Mouse (Mus musculus) forebrain, embryonic 16.5 days (tissue): ENCODE data around the gene Tmem50a. TPM values are rescaled to one million over a fixed set of nuclear protein-coding genes. Genes with fewer than 3 reads are reported as not detected.

ENCODE experiments used
- ATAC-seq: fragments of 200-750 bp; cut with Nextera tagmentation; 2 replicates; pipeline ENCODE4 v1.8.0; 2017; ENCODE audit warnings: mild to moderate bottlenecking, moderate library complexity
- H3K27ac ChIP-seq: fragments of 300-500 bp; sonication (generic); 2 replicates; pipeline ENCODE4 v1.5.1; 2014; ENCODE audit warnings: low read length, control low read depth
- H3K27me3 ChIP-seq: fragments of 300-500 bp; sonication (generic); replicated peaks from 2 replicates; pipeline ENCODE4 v1.6.1; 2014; ENCODE audit warnings: low read length; ENCODE audit not compliant: control insufficient read depth, insufficient read depth
- H3K36me3 ChIP-seq: fragments of 300-500 bp; sonication (generic); 2 replicates; pipeline ENCODE4 v1.6.1; 2014; ENCODE audit not compliant: control insufficient read depth, insufficient read depth
- H3K4me1 ChIP-seq: fragments of 300-500 bp; sonication (generic); replicated peaks from 2 replicates; pipeline ENCODE4 v1.6.1; 2014; ENCODE audit warnings: low read length; ENCODE audit not compliant: control insufficient read depth, insufficient read depth
- H3K4me2 ChIP-seq: fragments of 300-500 bp; sonication (generic); 2 replicates; pipeline ENCODE4 v1.6.1; 2014; ENCODE audit warnings: mild to moderate bottlenecking, low read length, control low read depth
- H3K4me3 ChIP-seq: fragments of 300-500 bp; sonication (generic); replicated peaks from 2 replicates; pipeline ENCODE4 v1.5.1; 2014; ENCODE audit warnings: mild to moderate bottlenecking, low read length, control low read depth
- H3K9ac ChIP-seq: fragments of 300-500 bp; sonication (generic); replicated peaks from 2 replicates; pipeline ENCODE4 v1.6.1; 2014; ENCODE audit warnings: low read depth, low read length, control low read depth
- H3K9me3 ChIP-seq: fragments of 300-500 bp; sonication (generic); 2 replicates; pipeline ENCODE4 v1.6.1; 2016; ENCODE audit warnings: low read length; ENCODE audit not compliant: control insufficient read depth
- WGBS: fragments of 180-500 bp; shearing (Covaris S2); extraction: QIAGEN DNeasy Blood & Tissue Kit; methylation state at CpG from one replicate; pipeline ENCODE4 v1.1.7; 2014; 5-methylcytosine and 5-hydroxymethylcytosine counted together
- polyA plus RNA-seq: library from polyadenylated mRNA; unstranded; fragments of >200 nt; fragmentation: Nextera tagmentation; extraction: Ambion mirVana; gene quantifications from 2 replicates; pipeline ENCODE4 v1.2.1, GENCODE M21; 2015

Gene Tmem50a
- polyA plus RNA-seq, 1 experiment from 2014 or later, result 205 TPM

GRCm38 (mm10) chr4:134851236-134851635, 63.6 kb downstream of the Tmem50a start:
- Histone ChIP-seq H3K9ac (peak overlapping the region; percentile 100), H3K4me1 (peaks cover 20% of the 10 kb centered on the region), H3K4me3 (peak overlapping the region; percentile 96), H3K27ac (no peak overlapping the region), H3K27me3 (0 out of 2 replicates have a peak, but pooled peaks cover 9% of the 10 kb centered on the region), H3K36me3 (no peaks in the 10 kb centered on the region), H3K9me3 (no peaks in the 10 kb centered on the region), H3K4me2 (peak overlapping the region; percentile 76)
- no peak for ATAC-seq
- WGBS, result 26% methylated on average over 2 of the region's 2 CpGs

GRCm38 (mm10) chr4:134850551-134850950, 64.3 kb downstream of the Tmem50a start:
- ATAC-seq, result no peak
- WGBS, result 60% methylated on average over 4 of the region's 4 CpGs

More at GRCm38 (mm10) chr4:134850551-134850950, 64.3 kb downstream of the Tmem50a start:
- H3K4me3 ChIP-seq, result peak overlapping the region; percentile 21
- no peak overlapping the region for H3K9ac ChIP-seq
- H3K4me2 ChIP-seq, result peak overlapping the region; percentile 76
- no peaks in the 10 kb centered on the region for H3K36me3 ChIP-seq
- no peaks in the 10 kb centered on the region for H3K9me3 ChIP-seq
- H3K27me3 ChIP-seq, result 0 out of 2 replicates have a peak, but pooled peaks cover 5% of the 10 kb centered on the region
- peaks cover 20% of the 10 kb centered on the region for H3K4me1 ChIP-seq
- H3K27ac ChIP-seq, result no peak overlapping the region

Other genes starting within 250 kb of the Tmem50a start
- 2.3 and 2.9 TPM in 2 replicates for gene Man1c1, start 210.7 kb downstream of the Tmem50a start, polyA plus RNA-seq
- 2.9 and 3.3 TPM in 2 replicates for gene Ldlrap1, start 147.0 kb downstream of the Tmem50a start, polyA plus RNA-seq
- gene Maco1, start 61.7 kb downstream of the Tmem50a start, polyA plus RNA-seq, result 98.7 and 104 TPM in 2 replicates
- gene Rhd, start 50.5 kb downstream of the Tmem50a start, polyA plus RNA-seq, result 0.47 and 1.0 TPM in 2 replicates
- gene Rsrp1, start 8.6 kb upstream of the Tmem50a start, polyA plus RNA-seq, result 644 and 645 TPM in 2 replicates
- gene Syf2, start 15.9 kb upstream of the Tmem50a start, polyA plus RNA-seq, result 73.2 and 78.4 TPM in 2 replicates
- not detected in 2 replicates for gene Runx3, start 205.6 kb upstream of the Tmem50a start, polyA plus RNA-seq